Mouse (Mus musculus) cortical plate, adult 2 months (tissue): ENCODE data around the gene Tspan12. TPM values are rescaled to one million over a fixed set of nuclear protein-coding genes. Genes with fewer than 3 reads are reported as not detected.

ENCODE experiments used
- H3K27ac ChIP-seq: fragments of 200-500 bp; 2 replicates; pipeline ENCODE4 v1.5.1; 2012; ENCODE audit warnings: low read length, control low read depth, inconsistent platforms; ENCODE audit not compliant: insufficient read depth
- H3K4me1 ChIP-seq: fragments of 200-500 bp; 2 replicates; pipeline ENCODE4 v1.6.1; 2011; ENCODE audit warnings: low read length; ENCODE audit not compliant: control insufficient read depth, insufficient read depth
- H3K4me3 ChIP-seq: fragments of 200-500 bp; 2 replicates; pipeline ENCODE4 v1.5.1; 2011; ENCODE audit warnings: mild to moderate bottlenecking, low read length, control low read depth; ENCODE audit not compliant: insufficient read depth
- CTCF ChIP-seq: fragments of 200-500 bp; IDR thresholded peaks from 2 replicates; pipeline ENCODE4 v1.5.1; 2011; ENCODE audit warnings: mild to moderate bottlenecking, control low read depth, low read length; ENCODE audit not compliant: insufficient read depth; ENCODE audit errors: extremely low read depth
- POLR2A ChIP-seq: fragments of 200-500 bp; IDR thresholded peaks from 2 replicates; pipeline ENCODE4 v1.6.1; 2011; ENCODE audit warnings: mild to moderate bottlenecking, low read length, control low read depth; ENCODE audit not compliant: insufficient read depth; ENCODE audit errors: extremely low read depth
- polyA plus RNA-seq: library from polyadenylated mRNA; depleted of rRNA; stranded (reverse); fragments of >200 nt; gene quantifications from 2 replicates; pipeline ENCODE4 v1.2.3, GENCODE M21; 2012

Tspan12 gene
- polyA plus RNA-seq, 1 experiment, result 19.0 TPM

- no peaks in the 10 kb centered on the region for H3K4me1 ChIP-seq
- no peak overlapping the region for H3K27ac ChIP-seq
- H3K4me3 ChIP-seq, result no peak overlapping the region
- TF ChIP-seq POLR2A (no peak), CTCF (no peak)
Measured at GRCm38 (mm10) chr6:21829930-21830329, 22.4 kb downstream of the Tspan12 start.

GRCm38 (mm10) chr6:21828437-21828836 is 23.9 kb downstream of the Tspan12 start:
- no peak overlapping the region for H3K27ac ChIP-seq
- no peak overlapping the region for H3K4me3 ChIP-seq
- no peaks in the 10 kb centered on the region for H3K4me1 ChIP-seq
- TF ChIP-seq CTCF (no peak), POLR2A (no peak)

- no peaks in the 10 kb centered on the region for H3K4me1 ChIP-seq
- H3K27ac ChIP-seq, result no peak overlapping the region
- no peak for TF ChIP-seq CTCF
- TF ChIP-seq POLR2A, result no peak
- H3K4me3 ChIP-seq, result no peak overlapping the region
Measured at GRCm38 (mm10) chr6:21828001-21828400, 24.3 kb downstream of the Tspan12 start.

GRCm38 (mm10) chr6:21823694-21824093 is 28.6 kb downstream of the Tspan12 start:
- no peaks in the 10 kb centered on the region for H3K4me1 ChIP-seq
- TF ChIP-seq POLR2A, result no peak
- TF ChIP-seq CTCF, result no peak
- H3K4me3 ChIP-seq, result no peak overlapping the region
- H3K27ac ChIP-seq, result no peak overlapping the region

GRCm38 (mm10) chr6:21823281-21823680 is 29.0 kb downstream of the Tspan12 start:
- Histone ChIP-seq H3K4me1 (no peaks in the 10 kb centered on the region), H3K4me3 (no peak overlapping the region), H3K27ac (no peak overlapping the region)
- no peak for TF ChIP-seq CTCF
- TF ChIP-seq POLR2A, result no peak

GRCm38 (mm10) chr6:21822721-21823134 is 29.6 kb downstream of the Tspan12 start:
- Histone ChIP-seq H3K27ac (no peak overlapping the region), H3K4me3 (no peak overlapping the region), H3K4me1 (no peaks in the 10 kb centered on the region)
- no peak for TF ChIP-seq CTCF
- TF ChIP-seq POLR2A, result no peak

GRCm38 (mm10) chr6:21818107-21818807 is 34.1 kb downstream of the Tspan12 start:
- no peak for TF ChIP-seq POLR2A
- 0 out of 2 replicates have a peak, but pooled peaks have one; percentile 6 for TF ChIP-seq CTCF
- no peak overlapping the region for H3K4me3 ChIP-seq
- no peak overlapping the region for H3K27ac ChIP-seq
- H3K4me1 ChIP-seq, result no peaks in the 10 kb centered on the region

- H3K27ac ChIP-seq, result no peak overlapping the region
- H3K4me1 ChIP-seq, result no peaks in the 10 kb centered on the region
- TF ChIP-seq CTCF, result no peak
- TF ChIP-seq POLR2A, result no peak
- no peak overlapping the region for H3K4me3 ChIP-seq
Measured at GRCm38 (mm10) chr6:21806005-21806404, 46.3 kb downstream of the Tspan12 start.

- TF ChIP-seq CTCF (no peak), POLR2A (no peak)
- no peaks in the 10 kb centered on the region for H3K4me1 ChIP-seq
- H3K27ac ChIP-seq, result no peak overlapping the region
- no peak overlapping the region for H3K4me3 ChIP-seq
Measured at GRCm38 (mm10) chr6:21805013-21805570, 47.2 kb downstream of the Tspan12 start.
